Mouse (Mus musculus): Measurements from ENCODE around the gene Ccdc93. TPM values are rescaled to one million over a fixed set of nuclear protein-coding genes. Genes with fewer than 3 reads are reported as not detected.

Gene Ccdc93
- polyA plus RNA-seq, 1 experiment from 2014 or later, result 12.7 TPM

GRCm38 (mm10) chr1:121452498-121452897 is 21.6 kb downstream of the Ccdc93 start:
- H3K27ac ChIP-seq (replicated peaks), result peak overlapping the region; percentile 65; the same call in 1 of the 2 replicates

GRCm38 (mm10) chr1:121453053-121453452 is 22.2 kb downstream of the Ccdc93 start:
- no peak overlapping the region for H3K4me3 ChIP-seq
- no peak overlapping the region for H3K27ac ChIP-seq (replicated peaks)
- H3K27me3 ChIP-seq (replicated peaks; ENCODE audit: low read depth, poor library complexity, severe bottlenecking), result no peaks in the 10 kb centered on the region
- H3K36me3 ChIP-seq (replicated peaks), result peaks cover 34% of the 10 kb centered on the region
- WGBS, result 77% methylated on average over 4 of the region's 4 CpGs
- DNase-seq (ENCODE audit: low spot score), result no peak
- no peaks in the 10 kb centered on the region for H3K9me3 ChIP-seq
- peaks cover 11% of the 10 kb centered on the region for H3K4me1 ChIP-seq

More at GRCm38 (mm10) chr1:121452498-121452897, 21.6 kb downstream of the Ccdc93 start:
- Histone ChIP-seq H3K27me3 (replicated peaks; ENCODE audit: low read depth, poor library complexity, severe bottlenecking) (no peaks in the 10 kb centered on the region), H3K36me3 (replicated peaks) (peaks cover 40% of the 10 kb centered on the region), H3K4me3 (no peak overlapping the region), H3K4me1 (peaks cover 11% of the 10 kb centered on the region), H3K9me3 (no peaks in the 10 kb centered on the region)
- no peak for DNase-seq (ENCODE audit: low spot score)
- 69% methylated on average over 6 of the region's 6 CpGs for WGBS

DNA sequence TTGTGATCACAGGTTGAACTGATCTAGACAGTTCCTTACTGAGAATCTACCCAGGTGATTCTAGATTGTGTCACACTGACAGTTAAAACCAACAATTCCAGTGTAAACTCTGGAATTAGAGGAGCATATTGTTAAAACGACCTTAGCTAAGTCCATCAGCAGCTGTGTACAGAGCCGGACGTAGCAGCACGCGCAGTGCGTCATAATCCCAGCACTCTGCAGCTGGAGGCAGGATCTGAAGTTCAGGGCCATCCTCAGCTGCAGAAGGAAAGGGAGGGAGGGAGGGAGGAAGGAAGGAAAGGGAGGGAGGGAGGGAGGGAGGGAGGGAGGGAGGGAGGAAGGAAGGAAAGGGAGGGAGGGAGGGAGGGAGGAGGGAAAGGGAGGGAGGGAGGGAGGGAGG is 24.1 kb downstream of the Ccdc93 start:
- no peaks in the 10 kb centered on the region for H3K27me3 ChIP-seq (replicated peaks; ENCODE audit: low read depth, poor library complexity, severe bottlenecking)
- peaks cover 15% of the 10 kb centered on the region for H3K36me3 ChIP-seq (replicated peaks)
- DNase-seq (ENCODE audit: low spot score), result no peak
- 82% methylated on average over 6 of the region's 6 CpGs for WGBS
- H3K9me3 ChIP-seq, result no peaks in the 10 kb centered on the region
- no peak overlapping the region for H3K27ac ChIP-seq (replicated peaks)
- peaks cover 11% of the 10 kb centered on the region for H3K4me1 ChIP-seq
- H3K4me3 ChIP-seq, result no peak overlapping the region

DNA sequence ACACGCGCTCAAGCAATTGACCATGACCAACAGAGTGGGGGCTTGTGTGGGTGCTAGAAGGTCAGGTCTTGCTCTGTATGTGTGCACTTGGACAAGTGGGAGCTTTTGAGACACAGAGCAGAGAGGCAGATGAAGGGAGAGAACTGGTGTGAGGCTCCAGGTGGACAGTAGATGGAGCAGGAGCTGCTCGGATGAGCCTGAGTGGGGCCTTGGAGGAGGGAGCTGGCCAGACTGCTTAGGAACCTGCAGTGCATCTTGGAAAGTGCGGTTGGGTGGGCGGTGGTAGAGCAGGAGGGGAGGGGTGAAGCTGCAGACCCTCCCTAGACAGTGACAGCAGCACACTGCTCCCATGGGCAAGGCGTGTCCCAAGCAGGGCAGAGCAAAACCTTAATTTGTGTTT is 29.2 kb downstream of the Ccdc93 start:
- 74% methylated on average over 6 of the region's 6 CpGs for WGBS
- Histone ChIP-seq H3K4me3 (no peak overlapping the region), H3K4me1 (no peaks in the 10 kb centered on the region), H3K9me3 (no peaks in the 10 kb centered on the region), H3K27ac (replicated peaks) (no peak overlapping the region), H3K36me3 (replicated peaks) (peaks cover 39% of the 10 kb centered on the region), H3K27me3 (replicated peaks; ENCODE audit: low read depth, poor library complexity, severe bottlenecking) (no peaks in the 10 kb centered on the region)
- no peak for DNase-seq (ENCODE audit: low spot score)

DNA sequence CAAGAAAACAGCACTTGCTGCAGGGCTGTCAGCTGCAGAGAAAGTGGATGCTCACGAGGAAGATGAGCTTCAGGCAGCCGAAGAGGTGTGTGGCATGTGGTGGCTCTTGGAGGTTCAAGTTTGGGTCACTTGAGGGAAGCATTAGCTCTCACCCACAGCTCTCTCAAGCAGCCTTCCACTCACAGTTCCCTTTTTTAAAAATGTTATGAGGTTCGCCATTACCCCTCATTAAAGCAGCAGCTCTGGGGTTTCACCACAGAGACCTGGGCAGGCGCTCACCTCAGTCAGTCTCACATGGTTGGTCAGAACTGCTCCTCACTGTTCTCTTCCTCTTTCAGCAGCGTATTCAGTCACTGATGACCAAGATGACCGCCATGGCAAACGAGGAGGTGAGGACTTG is 31.0 kb downstream of the Ccdc93 start:
- no peak overlapping the region for H3K4me3 ChIP-seq
- H3K4me1 ChIP-seq, result no peaks in the 10 kb centered on the region
- DNase-seq (ENCODE audit: low spot score), result no peak
- no peak overlapping the region for H3K27ac ChIP-seq (replicated peaks)
- H3K27me3 ChIP-seq (replicated peaks; ENCODE audit: low read depth, poor library complexity, severe bottlenecking), result no peaks in the 10 kb centered on the region
- no peaks in the 10 kb centered on the region for H3K9me3 ChIP-seq
- H3K36me3 ChIP-seq (replicated peaks), result peaks cover 43% of the 10 kb centered on the region
- 89% methylated on average over 7 of the region's 7 CpGs for WGBS

- WGBS, result 81% methylated on average over 1 of the region's 1 CpGs
- no peaks in the 10 kb centered on the region for H3K4me1 ChIP-seq
- H3K9me3 ChIP-seq, result no peaks in the 10 kb centered on the region
- no peak overlapping the region for H3K27ac ChIP-seq (replicated peaks)
- DNase-seq (ENCODE audit: low spot score), result no peak
- H3K4me3 ChIP-seq, result no peak overlapping the region
- H3K27me3 ChIP-seq (replicated peaks; ENCODE audit: low read depth, poor library complexity, severe bottlenecking), result no peaks in the 10 kb centered on the region
- peaks cover 44% of the 10 kb centered on the region for H3K36me3 ChIP-seq (replicated peaks)
These were observed 31.8 kb downstream of the Ccdc93 start for GRCm38 (mm10) chr1:121462643-121463042.

- H3K27ac ChIP-seq (replicated peaks), result no peak overlapping the region
- peaks cover 51% of the 10 kb centered on the region for H3K36me3 ChIP-seq (replicated peaks)
- DNase-seq (ENCODE audit: low spot score), result no peak
- no peaks in the 10 kb centered on the region for H3K27me3 ChIP-seq (replicated peaks; ENCODE audit: low read depth, poor library complexity, severe bottlenecking)
- H3K9me3 ChIP-seq, result no peaks in the 10 kb centered on the region
- WGBS, result 87% methylated on average over 7 of the region's 7 CpGs
- no peaks in the 10 kb centered on the region for H3K4me1 ChIP-seq
- no peak overlapping the region for H3K4me3 ChIP-seq
These were observed 33.0 kb downstream of the Ccdc93 start for GRCm38 (mm10) chr1:121463806-121464205.

- Histone ChIP-seq H3K9me3 (no peaks in the 10 kb centered on the region), H3K4me3 (no peak overlapping the region), H3K4me1 (no peaks in the 10 kb centered on the region), H3K36me3 (replicated peaks) (peaks cover 57% of the 10 kb centered on the region), H3K27ac (replicated peaks) (no peak overlapping the region), H3K27me3 (replicated peaks; ENCODE audit: low read depth, poor library complexity, severe bottlenecking) (no peaks in the 10 kb centered on the region)
- WGBS, result 88% methylated on average over 3 of the region's 3 CpGs
- DNase-seq (ENCODE audit: low spot score), result no peak
These were observed 35.4 kb downstream of the Ccdc93 start for GRCm38 (mm10) chr1:121466276-121466675.

DNA sequence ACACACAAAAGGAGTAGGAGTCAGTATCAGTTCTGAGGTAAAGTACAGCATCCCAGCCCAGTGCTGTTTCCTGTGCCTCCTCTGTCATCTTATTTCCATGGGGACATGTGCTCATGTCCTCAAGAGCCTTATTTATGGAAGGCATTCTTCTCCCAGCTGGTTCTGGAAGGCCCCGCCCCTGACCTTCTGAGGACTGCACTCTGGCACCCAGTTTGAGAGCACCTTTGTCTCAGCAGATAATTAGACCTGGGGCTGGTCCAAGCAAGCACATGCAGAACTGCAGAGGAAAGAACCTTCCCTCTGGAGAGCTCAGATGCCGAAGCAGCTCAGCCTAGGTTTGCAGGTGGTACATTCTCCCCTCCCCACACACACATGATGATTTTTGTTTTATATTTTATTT is 37.4 kb downstream of the Ccdc93 start:
- Histone ChIP-seq H3K9me3 (no peaks in the 10 kb centered on the region), H3K27ac (replicated peaks) (no peak overlapping the region), H3K4me1 (no peaks in the 10 kb centered on the region), H3K4me3 (no peak overlapping the region), H3K27me3 (replicated peaks; ENCODE audit: low read depth, poor library complexity, severe bottlenecking) (no peaks in the 10 kb centered on the region), H3K36me3 (replicated peaks) (peaks cover 38% of the 10 kb centered on the region)
- no peak for DNase-seq (ENCODE audit: low spot score)
- 88% methylated on average over 2 of the region's 2 CpGs for WGBS

DNA sequence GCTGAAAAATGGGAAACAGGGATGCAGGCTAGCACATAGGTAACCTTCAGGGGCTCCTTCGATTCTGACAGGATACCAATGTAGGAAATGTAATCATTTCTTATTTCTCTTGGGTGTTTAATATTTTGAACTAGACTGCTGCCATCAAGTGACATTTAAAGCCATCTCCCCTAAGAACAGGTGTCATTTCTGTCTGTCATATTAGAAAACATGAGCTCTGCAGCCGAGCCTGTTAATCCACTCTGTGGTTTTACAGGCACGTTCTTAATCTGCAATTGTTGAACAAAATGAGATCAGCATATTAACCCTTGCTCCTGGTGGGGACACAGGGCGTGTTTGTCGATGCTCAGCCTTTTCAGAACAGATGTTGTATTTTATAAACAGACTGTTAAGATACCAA is 40.7 kb downstream of the Ccdc93 start:
- DNase-seq (ENCODE audit: low spot score), result no peak
- WGBS, result 84% methylated on average over 5 of the region's 5 CpGs

GRCm38 (mm10) chr1:121477716-121478115 is 46.9 kb downstream of the Ccdc93 start:
- peaks cover 57% of the 10 kb centered on the region for H3K36me3 ChIP-seq (replicated peaks)
- no peak overlapping the region for H3K4me3 ChIP-seq
- H3K27ac ChIP-seq (replicated peaks), result no peak overlapping the region
- no peak for DNase-seq (ENCODE audit: low spot score)
- no peaks in the 10 kb centered on the region for H3K4me1 ChIP-seq
- H3K27me3 ChIP-seq (replicated peaks; ENCODE audit: low read depth, poor library complexity, severe bottlenecking), result no peaks in the 10 kb centered on the region
- H3K9me3 ChIP-seq, result no peaks in the 10 kb centered on the region
- WGBS, result 93% methylated on average over 5 of the region's 5 CpGs

More for the DNA sequence above, 40.7 kb downstream of the Ccdc93 start:
- Histone ChIP-seq H3K4me3 (no peak overlapping the region), H3K27me3 (replicated peaks; ENCODE audit: low read depth, poor library complexity, severe bottlenecking) (no peaks in the 10 kb centered on the region), H3K4me1 (no peaks in the 10 kb centered on the region), H3K36me3 (replicated peaks) (peaks cover 23% of the 10 kb centered on the region), H3K27ac (replicated peaks) (no peak overlapping the region), H3K9me3 (no peaks in the 10 kb centered on the region)

DNA sequence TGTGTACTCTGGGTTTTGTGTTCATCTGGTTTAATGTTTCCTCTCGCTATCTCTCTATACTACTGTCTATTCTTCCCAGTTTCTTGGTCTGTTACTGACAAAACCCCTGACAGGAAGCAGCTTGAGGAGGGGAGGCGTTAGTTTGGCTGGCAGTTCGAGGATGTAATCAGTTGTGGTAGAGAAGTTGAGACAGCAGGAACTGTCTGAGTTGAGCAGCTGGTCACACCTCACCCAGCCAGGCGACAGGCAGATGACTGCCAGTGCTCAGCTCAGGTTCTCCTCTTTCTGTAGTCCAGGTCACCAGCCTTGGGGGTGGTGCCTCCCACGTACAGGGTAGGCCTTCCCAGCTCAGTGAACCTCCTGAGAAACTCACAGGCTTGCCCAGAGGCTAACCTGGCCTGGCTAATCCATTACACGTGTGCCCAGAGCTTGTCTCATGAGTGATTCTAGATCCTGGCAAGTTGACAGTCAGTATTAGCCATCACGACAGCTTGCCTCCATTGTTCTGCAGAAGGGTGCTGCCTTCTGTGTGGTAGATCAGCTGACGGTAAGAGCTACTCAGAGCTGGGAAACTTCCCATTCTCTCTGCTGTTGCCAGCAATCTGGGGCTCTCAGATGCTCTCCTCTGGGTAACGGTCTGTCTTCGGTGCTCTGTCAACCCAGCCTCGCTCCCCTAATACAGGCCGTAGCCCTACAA is 47.6 kb downstream of the Ccdc93 start:
- WGBS, result 89% methylated on average over 12 of the region's 12 CpGs
- no peaks in the 10 kb centered on the region for H3K9me3 ChIP-seq
- DNase-seq (ENCODE audit: low spot score), result no peak
- H3K4me1 ChIP-seq, result no peaks in the 10 kb centered on the region
- H3K36me3 ChIP-seq (replicated peaks), result peaks cover 64% of the 10 kb centered on the region
- H3K27me3 ChIP-seq (replicated peaks; ENCODE audit: low read depth, poor library complexity, severe bottlenecking), result no peaks in the 10 kb centered on the region
- no peak overlapping the region for H3K4me3 ChIP-seq
- no peak overlapping the region for H3K27ac ChIP-seq (replicated peaks)

- H3K27me3 ChIP-seq (replicated peaks; ENCODE audit: low read depth, poor library complexity, severe bottlenecking), result no peaks in the 10 kb centered on the region
- no peak overlapping the region for H3K27ac ChIP-seq (replicated peaks)
- DNase-seq (ENCODE audit: low spot score), result no peak
- no peaks in the 10 kb centered on the region for H3K4me1 ChIP-seq
- H3K9me3 ChIP-seq, result no peaks in the 10 kb centered on the region
- H3K36me3 ChIP-seq (replicated peaks), result peaks cover 64% of the 10 kb centered on the region
- H3K4me3 ChIP-seq, result no peak overlapping the region
- 91% methylated on average over 5 of the region's 5 CpGs for WGBS
These were observed 48.6 kb downstream of the Ccdc93 start for GRCm38 (mm10) chr1:121479403-121479802.

Measured in embryonic facial prominence, embryonic 10.5 days (tissue).